Mouse (Mus musculus): ENCODE measurements around the gene Nrip1.

Gene Nrip1

GRCm38 (mm10) chr16:76265301-76265700, 108.3 kb downstream of the Nrip1 start:
- no peak for DNase-seq

- DNase-seq = no peak
Observed at GRCm38 (mm10) chr16:76263393-76263792, 110.2 kb downstream of the Nrip1 start.

- no peak for DNase-seq
Observed at GRCm38 (mm10) chr16:76260296-76260695, 113.3 kb downstream of the Nrip1 start.

- DNase-seq = no peak
Observed at GRCm38 (mm10) chr16:76251826-76252225, 121.8 kb downstream of the Nrip1 start.

- DNase-seq = no peak
Observed at GRCm38 (mm10) chr16:76249345-76250091, 124.1 kb downstream of the Nrip1 start.

GRCm38 (mm10) chr16:76242850-76243249, 130.8 kb downstream of the Nrip1 start:
- no peak for DNase-seq

GRCm38 (mm10) chr16:76241266-76241665, 132.4 kb downstream of the Nrip1 start:
- DNase-seq = no peak

- DNase-seq = no peak
Observed at GRCm38 (mm10) chr16:76239353-76239752, 134.3 kb downstream of the Nrip1 start.

- no peak for DNase-seq
Observed at GRCm38 (mm10) chr16:76238784-76239183, 134.8 kb downstream of the Nrip1 start.
